Mouse (Mus musculus) lung, embryonic 16.5 days (tissue): ENCODE measurements at regions not wholly inside any gene's neighbourhood (a gene's known extent, or its start where the extent isn't known, plus 50 kb on each side); places are given as distances from the start of the nearest gene placed in this dataset.

Source experiments
- ATAC-seq: fragments of 200-750 bp; cut with Nextera tagmentation; 2 replicates; pipeline ENCODE4 v1.8.0; 2017; ENCODE audit warnings: low read depth, mild to moderate bottlenecking, moderate library complexity
- H3K27ac ChIP-seq: fragments of 300-500 bp; sonication (generic); 2 replicates; pipeline ENCODE4 v1.5.1; 2014; ENCODE audit warnings: mild to moderate bottlenecking, control low read depth, low read length
- H3K27me3 ChIP-seq: fragments of 300-500 bp; sonication (generic); 2 replicates; pipeline ENCODE4 v1.6.1; 2014; ENCODE audit warnings: low read depth, low read length, mixed read lengths; ENCODE audit not compliant: control insufficient read depth, insufficient read depth
- H3K36me3 ChIP-seq: fragments of 300-500 bp; sonication (generic); 2 replicates; pipeline ENCODE4 v1.6.1; 2014; ENCODE audit warnings: low read length; ENCODE audit not compliant: control insufficient read depth, insufficient read depth
- H3K4me1 ChIP-seq: fragments of 300-500 bp; sonication (generic); replicated peaks from 2 replicates; pipeline ENCODE4 v1.6.1; 2014; ENCODE audit warnings: low read length, mixed read lengths; ENCODE audit not compliant: control insufficient read depth, insufficient read depth
- H3K4me2 ChIP-seq: fragments of 300-500 bp; sonication (generic); 2 replicates; pipeline ENCODE4 v1.6.1; 2014; ENCODE audit warnings: low read depth, low read length, control low read depth
- H3K4me3 ChIP-seq: fragments of 300-500 bp; sonication (generic); 2 replicates; pipeline ENCODE4 v1.5.1; 2014; ENCODE audit warnings: mild to moderate bottlenecking, low read length, control low read depth
- H3K9ac ChIP-seq: fragments of 300-500 bp; sonication (generic); 2 replicates; pipeline ENCODE4 v1.6.1; 2014; ENCODE audit warnings: low read length, control low read depth
- H3K9me3 ChIP-seq: fragments of 300-500 bp; sonication (generic); 2 replicates; pipeline ENCODE4 v1.6.1; 2016; ENCODE audit warnings: low read length; ENCODE audit not compliant: control insufficient read depth
- whole genome bisulfite sequencing: fragments of 180-500 bp; shearing (Covaris S2); extraction: QIAGEN DNeasy Blood & Tissue Kit; methylation state at CpG from one replicate; pipeline ENCODE4 v1.1.7; 2014; 5-methylcytosine and 5-hydroxymethylcytosine counted together

DNA sequence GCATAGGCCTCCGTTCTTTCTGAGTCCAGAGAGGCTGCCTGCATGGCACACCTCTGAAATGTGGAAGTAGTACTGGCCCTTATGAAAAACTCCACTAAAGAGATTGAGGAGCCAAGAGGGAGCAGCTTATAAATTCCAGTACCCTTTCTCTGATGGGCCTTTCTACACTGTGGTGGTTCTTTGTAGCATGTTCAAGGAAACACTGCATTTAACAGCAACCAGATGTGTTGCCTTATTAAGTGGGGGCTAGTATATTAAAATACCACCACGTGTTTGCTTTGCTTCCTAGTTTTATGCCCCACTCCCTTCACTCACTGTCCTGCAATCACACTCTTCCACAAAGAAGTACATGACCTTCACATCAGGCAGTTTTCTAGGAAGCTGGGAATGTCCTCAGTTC is 704.1 kb downstream of the Dhx35 start:
- H3K4me3 ChIP-seq = no peak overlapping the region
- no peaks in the 10 kb centered on the region for H3K9me3 ChIP-seq
- H3K27ac ChIP-seq = no peak overlapping the region
- H3K4me1 ChIP-seq = no peaks in the 10 kb centered on the region
- no peak for ATAC-seq
- H3K9ac ChIP-seq = no peak overlapping the region
- H3K27me3 ChIP-seq = no peaks in the 10 kb centered on the region
- H3K36me3 ChIP-seq = no peaks in the 10 kb centered on the region
- 63% methylated on average over 2 of the region's 2 CpGs for WGBS
- H3K4me2 ChIP-seq = no peak overlapping the region

GRCm38 (mm10) chr2:159501039-159501438 is 706.4 kb downstream of the Dhx35 start:
- Histone ChIP-seq H3K27ac (no peak overlapping the region), H3K27me3 (no peaks in the 10 kb centered on the region), H3K4me1 (no peaks in the 10 kb centered on the region), H3K36me3 (no peaks in the 10 kb centered on the region), H3K9ac (no peak overlapping the region), H3K4me3 (no peak overlapping the region), H3K9me3 (no peaks in the 10 kb centered on the region), H3K4me2 (no peak overlapping the region)
- ATAC-seq = no peak
- WGBS = 74% methylated on average over 3 of the region's 3 CpGs

GRCm38 (mm10) chr2:159519066-159519465 is 724.5 kb downstream of the Dhx35 start:
- Histone ChIP-seq H3K4me1 (no peaks in the 10 kb centered on the region), H3K27me3 (no peaks in the 10 kb centered on the region), H3K4me3 (no peak overlapping the region), H3K36me3 (no peaks in the 10 kb centered on the region), H3K9ac (no peak overlapping the region), H3K27ac (no peak overlapping the region), H3K4me2 (no peak overlapping the region), H3K9me3 (no peaks in the 10 kb centered on the region)
- no peak for ATAC-seq
- WGBS = 45% methylated on average over 4 of the region's 4 CpGs

- H3K27ac ChIP-seq = no peak overlapping the region
- H3K4me2 ChIP-seq = no peak overlapping the region
- H3K9ac ChIP-seq = no peak overlapping the region
- H3K36me3 ChIP-seq = no peaks in the 10 kb centered on the region
- no peaks in the 10 kb centered on the region for H3K9me3 ChIP-seq
- H3K27me3 ChIP-seq = no peaks in the 10 kb centered on the region
- no peak for ATAC-seq
- H3K4me1 ChIP-seq = no peaks in the 10 kb centered on the region
- H3K4me3 ChIP-seq = no peak overlapping the region
- WGBS = 68% methylated on average over 2 of the region's 2 CpGs
These were observed 729.1 kb downstream of the Dhx35 start for GRCm38 (mm10) chr2:159523739-159524138.

GRCm38 (mm10) chr2:159534951-159535350 is 740.3 kb downstream of the Dhx35 start:
- no peaks in the 10 kb centered on the region for H3K27me3 ChIP-seq
- H3K36me3 ChIP-seq = no peaks in the 10 kb centered on the region
- H3K9me3 ChIP-seq = no peaks in the 10 kb centered on the region
- no peak overlapping the region for H3K4me3 ChIP-seq
- H3K27ac ChIP-seq = no peak overlapping the region
- H3K4me1 ChIP-seq = no peaks in the 10 kb centered on the region
- H3K4me2 ChIP-seq = no peak overlapping the region
- no peak for ATAC-seq
- no peak overlapping the region for H3K9ac ChIP-seq
- WGBS = 53% methylated on average over 2 of the region's 2 CpGs

- Histone ChIP-seq H3K9ac (no peak overlapping the region), H3K27ac (no peak overlapping the region)
- no peak for ATAC-seq
These were observed 744.7 kb downstream of the Dhx35 start for GRCm38 (mm10) chr2:159539261-159539660.

DNA sequence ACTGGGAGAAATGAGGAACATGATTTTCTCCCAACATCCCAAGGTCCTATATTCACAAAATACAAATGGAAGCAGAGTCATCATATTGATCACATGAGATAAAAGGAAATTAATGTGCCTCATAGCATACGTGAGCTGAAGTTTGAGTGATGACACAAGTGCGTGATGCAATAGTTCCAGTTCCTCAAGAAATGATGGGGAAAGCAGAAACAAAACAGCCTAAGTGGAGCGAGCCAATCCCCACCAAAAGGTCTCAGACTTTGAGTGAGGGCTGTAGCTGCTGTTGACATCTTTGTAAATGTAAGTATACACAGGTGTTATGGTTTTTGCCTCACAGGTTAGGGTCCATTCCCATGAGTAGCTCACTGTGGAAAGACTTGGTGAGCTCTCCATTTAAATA is 763.0 kb downstream of the Dhx35 start:
- WGBS = 74% methylated on average over 3 of the region's 3 CpGs
- H3K36me3 ChIP-seq = no peaks in the 10 kb centered on the region
- no peaks in the 10 kb centered on the region for H3K4me1 ChIP-seq
- H3K9me3 ChIP-seq = no peaks in the 10 kb centered on the region
- H3K27ac ChIP-seq = no peak overlapping the region
- no peak overlapping the region for H3K4me2 ChIP-seq
- ATAC-seq = no peak
- no peaks in the 10 kb centered on the region for H3K27me3 ChIP-seq
- H3K9ac ChIP-seq = no peak overlapping the region
- H3K4me3 ChIP-seq = no peak overlapping the region

More at GRCm38 (mm10) chr2:159539261-159539660, 744.7 kb downstream of the Dhx35 start:
- no peaks in the 10 kb centered on the region for H3K9me3 ChIP-seq
- H3K36me3 ChIP-seq = no peaks in the 10 kb centered on the region
- H3K27me3 ChIP-seq = no peaks in the 10 kb centered on the region
- H3K4me2 ChIP-seq = no peak overlapping the region
- no peak overlapping the region for H3K4me3 ChIP-seq
- H3K4me1 ChIP-seq = no peaks in the 10 kb centered on the region

GRCm38 (mm10) chr2:159565255-159565654 is 768.7 kb downstream of the Gm826 start:
- H3K36me3 ChIP-seq = no peaks in the 10 kb centered on the region
- no peak overlapping the region for H3K4me2 ChIP-seq
- H3K9ac ChIP-seq = no peak overlapping the region
- ATAC-seq = no peak
- H3K27ac ChIP-seq = no peak overlapping the region
- H3K4me1 ChIP-seq = peaks cover 2% of the 10 kb centered on the region; the same call in 1 of the 2 replicates
- H3K27me3 ChIP-seq = no peaks in the 10 kb centered on the region
- WGBS = 83% methylated on average over 4 of the region's 4 CpGs
- no peaks in the 10 kb centered on the region for H3K9me3 ChIP-seq
- no peak overlapping the region for H3K4me3 ChIP-seq

- no peak overlapping the region for H3K4me2 ChIP-seq
- H3K9ac ChIP-seq = no peak overlapping the region
- H3K27me3 ChIP-seq = no peaks in the 10 kb centered on the region
- no peak overlapping the region for H3K27ac ChIP-seq
- 63% methylated on average over 5 of the region's 5 CpGs for WGBS
- no peaks in the 10 kb centered on the region for H3K9me3 ChIP-seq
- no peak for ATAC-seq
- no peak overlapping the region for H3K4me3 ChIP-seq
- H3K36me3 ChIP-seq = no peaks in the 10 kb centered on the region
- peaks cover 2% of the 10 kb centered on the region; the same call in 1 of the 2 replicates for H3K4me1 ChIP-seq
These were observed 768.0 kb downstream of the Gm826 start for GRCm38 (mm10) chr2:159565921-159566320.

DNA sequence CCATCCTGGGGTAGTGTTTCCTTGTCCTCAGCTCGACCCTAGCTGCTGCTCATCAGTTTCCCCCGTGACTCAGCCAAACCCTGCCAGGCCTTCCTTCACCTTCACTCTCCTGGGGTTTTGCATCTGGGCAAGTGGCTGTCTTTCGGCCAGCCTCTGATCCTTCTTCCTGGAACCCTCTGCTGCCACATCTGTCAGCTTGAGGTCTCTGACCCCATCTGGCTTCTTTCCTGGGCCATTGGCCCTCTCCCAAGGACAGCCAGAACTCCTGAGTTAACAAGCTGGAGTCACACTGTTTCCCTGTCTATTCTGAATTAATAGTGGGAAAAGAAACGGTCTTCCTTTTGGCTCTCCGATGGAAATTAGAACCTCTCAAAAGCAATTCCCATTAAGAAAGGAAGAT is 767.5 kb downstream of the Gm826 start:
- H3K36me3 ChIP-seq = no peaks in the 10 kb centered on the region
- H3K4me1 ChIP-seq = peaks cover 2% of the 10 kb centered on the region; the same call in 1 of the 2 replicates
- H3K9ac ChIP-seq = no peak overlapping the region
- ATAC-seq = no peak
- H3K9me3 ChIP-seq = no peaks in the 10 kb centered on the region
- no peak overlapping the region for H3K27ac ChIP-seq
- 36% methylated on average over 5 of the region's 5 CpGs for WGBS
- H3K27me3 ChIP-seq = no peaks in the 10 kb centered on the region
- H3K4me3 ChIP-seq = no peak overlapping the region
- no peak overlapping the region for H3K4me2 ChIP-seq
